Comparison of ENCODE assay signal across 8 mouse cellular contexts in genomic region chr7:127026161-127026600, GRCm38 (mm10). TPM values are rescaled to one million over a fixed set of nuclear protein-coding genes. Genes with fewer than 3 reads are reported as not detected.
DNase-seq lines count a peak whose midpoint lies in the region; ATAC-seq and TF ChIP-seq lines count a peak whose summit lies in the region.

No protein-coding gene starts in this region.

- peak; percentile 21 for ATAC-seq in lung, embryonic 14.5 days (ENCODE audit: insufficient read depth)

- DNase-seq in A20 (ENCODE audit: low read depth, low spot score): peak; percentile 80
- DNase-seq in T-cell, adult 2 months (ENCODE audit: low spot score): peak; percentile 54
- peak; percentile 77 for DNase-seq in embryo, embryonic 10 days (ENCODE audit: low spot score)
- DNase-seq in heart, adult 9 months (ENCODE audit: low spot score in 2 of 2): peak; percentile 71
- DNase-seq in kidney, adult 9 months: peak; percentile 85
- peak; percentile 74 for DNase-seq in lung, embryonic 14.5 days
- DNase-seq in ovary, postnatal 36 days (ENCODE audit: low spot score): peak; percentile 75
- DNase-seq in urinary bladder, postnatal 36 days (ENCODE audit: low spot score in 2 of 2): peak; percentile 40 to 54

- H3K36me3 ChIP-seq in lung, embryonic 14.5 days (ENCODE audit: insufficient read depth): peaks cover 69% of the 10 kb centered on the region

- no peaks in the 10 kb centered on the region for H3K9me3 ChIP-seq in lung, embryonic 14.5 days (ENCODE audit: low read depth, low read length)

- H3K4me1 ChIP-seq in lung, embryonic 14.5 days (ENCODE audit: insufficient read depth): peaks cover 22% of the 10 kb centered on the region

- peak overlapping the region; percentile 99 for H3K4me2 ChIP-seq in lung, embryonic 14.5 days

- no peaks in the 10 kb centered on the region for H3K27me3 ChIP-seq in lung, embryonic 14.5 days (ENCODE audit: insufficient read depth, low read length)

- peak overlapping the region; percentile 97 for H3K9ac ChIP-seq in lung, embryonic 14.5 days

- WGBS in lung, embryonic 14.5 days: under 1% methylated on average over 29 of the region's 48 CpGs

- no peak for TF ChIP-seq CTCF in lung, embryonic 14.5 days (IDR thresholded peaks at IDR 0.05; ENCODE audit: low read depth)

- peak overlapping the region; percentile 97 for H3K4me3 ChIP-seq in lung, embryonic 14.5 days (ENCODE audit: low read depth, low read length)

- peak overlapping the region; percentile 99 for H3K27ac ChIP-seq in lung, embryonic 14.5 days (ENCODE audit: low read depth)

RNA-seq across cellular contexts. Expression of gene Maz, which starts 0.7 kb away (rescaled TPM):
- 74.3 and 90.8 TPM in 2 replicates for polyA plus RNA-seq in lung, embryonic 14.5 days (2014; fragmentation: Nextera tagmentation; extraction: Ambion mirVana)

RNA-seq across cellular contexts. Expression of gene Prrt2, which starts 5.2 kb away (rescaled TPM):
- 4.7 and 5.9 TPM in 2 replicates for polyA plus RNA-seq in lung, embryonic 14.5 days (2014; fragmentation: Nextera tagmentation; extraction: Ambion mirVana)

RNA-seq across cellular contexts. Expression of gene Gm42742, which starts 5.3 kb away (rescaled TPM):
- 37.4 and 54.0 TPM in 2 replicates for polyA plus RNA-seq in lung, embryonic 14.5 days (2014; fragmentation: Nextera tagmentation; extraction: Ambion mirVana)

RNA-seq across cellular contexts. Expression of gene Pagr1a, which starts 9.0 kb away (rescaled TPM):
- 21.9 and 44.5 TPM in 2 replicates for polyA plus RNA-seq in lung, embryonic 14.5 days (2014; fragmentation: Nextera tagmentation; extraction: Ambion mirVana)

RNA-seq across cellular contexts. Expression of gene Pagr1b, which starts 9.9 kb away (rescaled TPM):
- polyA plus RNA-seq in lung, embryonic 14.5 days (2014; fragmentation: Nextera tagmentation; extraction: Ambion mirVana): 0.85 TPM in 1 of 2 replicates, not detected in the other

Comparison
In these comparisons a context has a peak if more than half of its experiments do, and no peak if none do; other contexts are left out.
1. Peak in every context shown above with its lines: DNase-seq, ATAC-seq, H3K4me3 ChIP-seq and H3K27ac ChIP-seq.